Mouse (Mus musculus) thymus, adult 2 months (tissue): ENCODE measurements around the gene Agap3.

Experiments
- CTCF ChIP-seq: fragments of 200-500 bp; IDR thresholded peaks from 2 replicates; pipeline ENCODE4 v1.5.1; 2012; ENCODE audit warnings: mild to moderate bottlenecking, control low read depth, low read length, moderate library complexity, borderline replicate concordance; ENCODE audit not compliant: control insufficient read depth, poor library complexity, insufficient read depth; ENCODE audit errors: extremely low read depth
- POLR2A ChIP-seq: fragments of 200-500 bp; IDR thresholded peaks from 2 replicates; pipeline ENCODE4 v1.6.1; 2012; ENCODE audit warnings: mild to moderate bottlenecking, low read length, control low read depth, moderate library complexity; ENCODE audit not compliant: control insufficient read depth, poor library complexity, insufficient read depth; ENCODE audit errors: extremely low read depth

DNA sequence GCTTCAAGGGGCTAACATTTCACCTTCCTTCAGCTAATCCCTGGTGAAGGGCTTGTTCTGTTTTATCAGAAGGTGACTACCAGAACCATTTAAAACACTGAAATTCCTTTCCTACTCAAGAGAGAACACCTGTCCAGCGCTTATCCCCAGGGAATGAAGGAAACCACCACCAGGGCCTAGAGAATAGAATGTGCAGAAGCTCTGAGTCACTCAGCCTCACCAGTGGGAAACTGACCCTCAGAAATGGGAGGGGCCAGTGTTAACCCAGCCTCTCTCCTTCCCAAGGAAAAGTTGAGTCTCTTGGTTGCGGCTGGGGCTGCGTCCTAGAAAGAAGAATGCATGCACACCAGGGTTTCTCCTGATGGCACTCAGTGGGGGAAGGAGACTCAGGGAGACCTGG is 3.1 kb downstream of the Agap3 start:
- TF ChIP-seq CTCF (no peak), POLR2A (no peak)
